ENCODE assay signal across 8 mouse cellular contexts in genomic region chr11:103967106-103967735, GRCm38 (mm10). TPM values are rescaled to one million over a fixed set of nuclear protein-coding genes. Genes with fewer than 3 reads are reported as not detected.
DNase-seq lines count a peak whose midpoint lies in the region; ATAC-seq and TF ChIP-seq lines count a peak whose summit lies in the region.

No protein-coding gene starts in this region.

- under 1% methylated on average over 20 of the region's 20 CpGs for WGBS in heart, embryonic 14.5 days
- under 1% methylated on average over 20 of the region's 20 CpGs for WGBS in forebrain, embryonic 13.5 days
- WGBS in limb, embryonic 14.5 days: 1% methylated on average over 17 of the region's 20 CpGs
- WGBS in neural tube, embryonic 15.5 days: 2% methylated on average over 20 of the region's 20 CpGs

- peak overlapping the region; percentile 91 to 93 for H3K27ac ChIP-seq in heart, embryonic 14.5 days (replicated peaks in 1 of 2; ENCODE audit: control insufficient read depth in 1 of 2, insufficient read depth in 1 of 2, low read depth in 2 of 2, low read length in 2 of 2)
- peak overlapping the region; percentile 96 for H3K27ac ChIP-seq in forebrain, embryonic 13.5 days
- peak overlapping the region; percentile 91 for H3K27ac ChIP-seq in limb, embryonic 14.5 days (replicated peaks; ENCODE audit: low read depth, low read length)
- H3K27ac ChIP-seq in neural tube, embryonic 15.5 days (replicated peaks): peak overlapping the region; percentile 97

- no peak for ATAC-seq in heart, embryonic 14.5 days (ENCODE audit: insufficient number of reproducible peaks, insufficient read depth, low FRiP score, low read depth)
- ATAC-seq in G1E (ENCODE audit: extremely low read depth, insufficient number of reproducible peaks, low FRiP score, poor library complexity, severe bottlenecking): no peak
- no peak for ATAC-seq in forebrain, embryonic 13.5 days
- ATAC-seq in limb, embryonic 14.5 days (ENCODE audit: low FRiP score, low read depth): no peak
- ATAC-seq in neural tube, embryonic 15.5 days (ENCODE audit: low FRiP score): no peak

- no peak for TF ChIP-seq POLR2A in limb, embryonic 14.5 days (IDR thresholded peaks at IDR 0.05; ENCODE audit: borderline replicate concordance, extremely low read depth, insufficient read depth, insufficient read length)

- no peak for DNase-seq in heart, adult 9 months (ENCODE audit: low spot score in 2 of 2)
- DNase-seq in G1E (ENCODE audit: low spot score): peak; percentile 19
- DNase-seq in limb, embryonic 14.5 days (ENCODE audit: low spot score): no peak
- DNase-seq in ovary, adult 18-20 months (ENCODE audit: low spot score): no peak
- no peak for DNase-seq in adrenal gland, adult 8-10 months

- no peaks in the 10 kb centered on the region for H3K27me3 ChIP-seq in heart, embryonic 14.5 days (ENCODE audit: control insufficient read depth, insufficient read depth, low read length)
- no peaks in the 10 kb centered on the region for H3K27me3 ChIP-seq in G1E (ENCODE audit: insufficient read depth, low read length)
- H3K27me3 ChIP-seq in forebrain, embryonic 13.5 days: no peaks in the 10 kb centered on the region
- no peaks in the 10 kb centered on the region for H3K27me3 ChIP-seq in limb, embryonic 14.5 days (ENCODE audit: control insufficient read depth, insufficient read depth, low read length)
- H3K27me3 ChIP-seq in neural tube, embryonic 15.5 days (replicated peaks): no peaks in the 10 kb centered on the region

- no peaks in the 10 kb centered on the region for H3K9me3 ChIP-seq in heart, embryonic 14.5 days (ENCODE audit: control insufficient read depth, low read length)
- no peaks in the 10 kb centered on the region for H3K9me3 ChIP-seq in G1E (replicated peaks)
- no peaks in the 10 kb centered on the region for H3K9me3 ChIP-seq in forebrain, embryonic 13.5 days (replicated peaks)
- no peaks in the 10 kb centered on the region for H3K9me3 ChIP-seq in limb, embryonic 14.5 days (ENCODE audit: control insufficient read depth, low read length)
- H3K9me3 ChIP-seq in neural tube, embryonic 15.5 days (replicated peaks): no peaks in the 10 kb centered on the region

- H3K9ac ChIP-seq in heart, embryonic 14.5 days (ENCODE audit: low read length): peak overlapping the region; percentile 91
- H3K9ac ChIP-seq in forebrain, embryonic 13.5 days: peak overlapping the region; percentile 91
- H3K9ac ChIP-seq in limb, embryonic 14.5 days (ENCODE audit: low read depth, low read length, severe bottlenecking): peak overlapping the region; percentile 81
- peak overlapping the region; percentile 95 for H3K9ac ChIP-seq in neural tube, embryonic 15.5 days (replicated peaks)

- H3K4me3 ChIP-seq in heart, embryonic 14.5 days (ENCODE audit: control insufficient read depth in 1 of 2, insufficient read depth in 1 of 2, low read depth in 1 of 2, low read length in 2 of 2): peak overlapping the region; percentile 76 to 91
- peak overlapping the region; percentile 92 for H3K4me3 ChIP-seq in G1E (ENCODE audit: low read depth, low read length)
- peak overlapping the region; percentile 96 for H3K4me3 ChIP-seq in forebrain, embryonic 13.5 days
- peak overlapping the region; percentile 91 for H3K4me3 ChIP-seq in limb, embryonic 14.5 days (replicated peaks; ENCODE audit: low read length)
- H3K4me3 ChIP-seq in neural tube, embryonic 15.5 days (replicated peaks): peak overlapping the region; percentile 96

- H3K36me3 ChIP-seq in heart, embryonic 14.5 days (ENCODE audit: control insufficient read depth, insufficient read depth, low read length): peaks cover 29% of the 10 kb centered on the region
- peaks cover 34% of the 10 kb centered on the region for H3K36me3 ChIP-seq in G1E (replicated peaks)
- peaks cover 22% of the 10 kb centered on the region for H3K36me3 ChIP-seq in forebrain, embryonic 13.5 days (ENCODE audit: poor library complexity, severe bottlenecking)
- peaks cover 29% of the 10 kb centered on the region for H3K36me3 ChIP-seq in limb, embryonic 14.5 days (ENCODE audit: control insufficient read depth, insufficient read depth, low read length)
- peaks cover 11% of the 10 kb centered on the region for H3K36me3 ChIP-seq in neural tube, embryonic 15.5 days

- TF ChIP-seq CTCF in G1E (IDR thresholded peaks at IDR 0.05; ENCODE audit: low read depth, low read length): no peak

- H3K4me2 ChIP-seq in heart, embryonic 14.5 days (ENCODE audit: low read length): peak overlapping the region; percentile 83
- peak overlapping the region; percentile 80 for H3K4me2 ChIP-seq in forebrain, embryonic 13.5 days
- H3K4me2 ChIP-seq in limb, embryonic 14.5 days (replicated peaks; ENCODE audit: low read depth, low read length, severe bottlenecking): peak overlapping the region; percentile 81
- H3K4me2 ChIP-seq in neural tube, embryonic 15.5 days: peak overlapping the region; percentile 77

- H3K4me1 ChIP-seq in heart, embryonic 14.5 days (ENCODE audit: control insufficient read depth in 2 of 2, insufficient read depth in 2 of 2, low read length in 2 of 2): peaks cover 0 to 14% of the 10 kb centered on the region in 2 experiments; a peak in 2 of 4 replicates
- peaks cover 14% of the 10 kb centered on the region for H3K4me1 ChIP-seq in G1E (ENCODE audit: insufficient read depth, low read depth, low read length)
- peaks cover 29% of the 10 kb centered on the region for H3K4me1 ChIP-seq in forebrain, embryonic 13.5 days
- peaks cover 4% of the 10 kb centered on the region for H3K4me1 ChIP-seq in limb, embryonic 14.5 days (ENCODE audit: control insufficient read depth, insufficient read depth, low read length)
- peaks cover 41% of the 10 kb centered on the region for H3K4me1 ChIP-seq in neural tube, embryonic 15.5 days

RNA-seq across cellular contexts. Expression of gene Arf2, which starts 0.7 kb away (rescaled TPM):
- 60.0 and 66.0 TPM in 2 replicates for polyA plus RNA-seq in heart, embryonic 14.5 days (2014; fragmentation: Nextera tagmentation; extraction: Ambion mirVana)
- total RNA-seq in G1E (2014; fragmentation: Nextera tagmentation) (11.6 and 29.6 TPM in 2 replicates), G1E (2017) (26.4 and 28.8 TPM in 2 replicates)
- 2.4 and 3.5 TPM in 2 replicates for polyA plus RNA-seq in G1E (2012)
- 141 and 152 TPM in 2 replicates for polyA plus RNA-seq in forebrain, embryonic 13.5 days (2015; fragmentation: Nextera tagmentation; extraction: Ambion mirVana)
- 47.0 and 52.7 TPM in 2 replicates for polyA plus RNA-seq in limb, embryonic 14.5 days (2012; rRNA removed)
- polyA plus RNA-seq in limb, embryonic 14.5 days (2014; fragmentation: Nextera tagmentation; extraction: Ambion mirVana): 75.2 and 78.7 TPM in 2 replicates
- polyA plus RNA-seq in neural tube, embryonic 15.5 days (2015; fragmentation: Nextera tagmentation; extraction: Ambion mirVana): 147 and 171 TPM in 2 replicates
- 10 to 100 TPM; 46.1 to 61.9 (median 54.1) TPM for total RNA-seq in adrenal gland, adult 8-10 months (2022)

RNA-seq across cellular contexts. Expression of gene Nsf, which starts 13.4 kb away (rescaled TPM):
- 26.6 and 26.8 TPM in 2 replicates for polyA plus RNA-seq in heart, embryonic 14.5 days (2014; fragmentation: Nextera tagmentation; extraction: Ambion mirVana)
- 47.3 and 64.1 TPM in 2 replicates for total RNA-seq in G1E (2014; fragmentation: Nextera tagmentation)
- total RNA-seq in G1E (2017): 48.4 and 49.6 TPM in 2 replicates
- polyA plus RNA-seq in G1E (2012): 2.8 and 4.1 TPM in 2 replicates
- 68.1 and 76.7 TPM in 2 replicates for polyA plus RNA-seq in forebrain, embryonic 13.5 days (2015; fragmentation: Nextera tagmentation; extraction: Ambion mirVana)
- 33.5 and 39.7 TPM in 2 replicates for polyA plus RNA-seq in limb, embryonic 14.5 days (2012; rRNA removed)
- 43.6 and 44.9 TPM in 2 replicates for polyA plus RNA-seq in limb, embryonic 14.5 days (2014; fragmentation: Nextera tagmentation; extraction: Ambion mirVana)
- polyA plus RNA-seq in neural tube, embryonic 15.5 days (2015; fragmentation: Nextera tagmentation; extraction: Ambion mirVana): 231 and 244 TPM in 2 replicates
- 100 to 1,000 TPM; 155 to 272 (median 192) TPM for total RNA-seq in adrenal gland, adult 8-10 months (2022)

Comparison
In these comparisons a context has a peak if more than half of its experiments do, and no peak if none do; other contexts are left out.
1. RNA of gene Arf2, which starts 0.7 kb away (polyA plus RNA-seq): 147 to 171 TPM in neural tube, embryonic 15.5 days, 141 to 152 TPM in forebrain, embryonic 13.5 days, 47.0 to 78.7 TPM in limb, embryonic 14.5 days and 60.0 to 66.0 TPM in heart, embryonic 14.5 days; 2.4 to 3.5 TPM in G1E; every median in the first group is over 10 times any median in the second.
2. Peak in every context shown above with its lines, with median percentiles within 50 percentile points of each other: H3K27ac ChIP-seq, H3K4me2 ChIP-seq, H3K4me3 ChIP-seq and H3K9ac ChIP-seq.